Mouse (Mus musculus): Measurements from ENCODE around the gene Clcn6. TPM values are rescaled to one million over a fixed set of nuclear protein-coding genes. Genes with fewer than 3 reads are reported as not detected.

Gene Clcn6
- total RNA-seq (2021) = 10 to 100 TPM; 86.1 to 86.6 TPM

- peak; percentile 100 for DNase-seq
- intact Hi-C loops (cut with DNase I) = no loop called here
Measured at GRCm38 (mm10) chr4:148038600-148039253, at the start of gene Clcn6, which contains the start of gene Mthfr. Clcn6 (minus strand) TSS chr4:148038821. Mthfr (plus strand) TSS chr4:148039077.

GRCm38 (mm10) chr4:148087907-148088527, 49.4 kb upstream of the Clcn6 start, which contains the start of gene Agtrap:
Agtrap (minus strand) TSS chr4:148088031.
- intact Hi-C loops (cut with DNase I) = no loop called here
- peak; percentile 94 for DNase-seq

GRCm38 (mm10) chr4:148087091-148087906, 48.7 kb upstream of the Clcn6 start:
- intact Hi-C loops (cut with DNase I) = no loop called here
- DNase-seq = no peak

- no peak for DNase-seq
- intact Hi-C loops (cut with DNase I) = no loop called here
Measured at GRCm38 (mm10) chr4:148085907-148086305, 47.3 kb upstream of the Clcn6 start.

- no peak for DNase-seq
- intact Hi-C loops (cut with DNase I) = no loop called here
Measured at GRCm38 (mm10) chr4:148085131-148085906, 46.7 kb upstream of the Clcn6 start.

- intact Hi-C loops (cut with DNase I) = no loop called here
- DNase-seq = no peak
Measured at GRCm38 (mm10) chr4:148084261-148084714, 45.7 kb upstream of the Clcn6 start.

- no peak for DNase-seq
- intact Hi-C loops (cut with DNase I) = no loop called here
Measured at GRCm38 (mm10) chr4:148083176-148083899, 44.7 kb upstream of the Clcn6 start.

GRCm38 (mm10) chr4:148082257-148083044, 43.8 kb upstream of the Clcn6 start:
- peak; percentile 71 for DNase-seq
- intact Hi-C loops (cut with DNase I) = no loop called here

- DNase-seq = no peak
- intact Hi-C loops (cut with DNase I) = no loop called here
Measured at GRCm38 (mm10) chr4:148081201-148081600, 42.6 kb upstream of the Clcn6 start.

- DNase-seq = peak; percentile 50
- intact Hi-C loops (cut with DNase I) = no loop called here
Measured at GRCm38 (mm10) chr4:148080597-148080973, 42.0 kb upstream of the Clcn6 start.

- intact Hi-C loops (cut with DNase I) = no loop called here
- DNase-seq = no peak
Measured at GRCm38 (mm10) chr4:148079944-148080596, 41.4 kb upstream of the Clcn6 start.

- no peak for DNase-seq
- intact Hi-C loops (cut with DNase I) = no loop called here
Measured at GRCm38 (mm10) chr4:148079212-148079611, 40.6 kb upstream of the Clcn6 start.

- DNase-seq = no peak
Measured at GRCm38 (mm10) chr4:148075881-148076280, 37.3 kb upstream of the Clcn6 start.

GRCm38 (mm10) chr4:148075259-148075658, 36.6 kb upstream of the Clcn6 start:
- intact Hi-C loops (cut with DNase I) = no loop called here
- DNase-seq = peak; percentile 66

More at GRCm38 (mm10) chr4:148075881-148076280, 37.3 kb upstream of the Clcn6 start:
- intact Hi-C loops (cut with DNase I) = no loop called here

- intact Hi-C loops (cut with DNase I) = no loop called here
- no peak for DNase-seq
Measured at GRCm38 (mm10) chr4:148074521-148075189, 36.0 kb upstream of the Clcn6 start.

- DNase-seq = no peak
- intact Hi-C loops (cut with DNase I) = no loop called here
Measured at GRCm38 (mm10) chr4:148071508-148071907, 32.9 kb upstream of the Clcn6 start.

- intact Hi-C loops (cut with DNase I) = no loop called here
- no peak for DNase-seq
Measured at GRCm38 (mm10) chr4:148069602-148070218, 31.1 kb upstream of the Clcn6 start.

- intact Hi-C loops (cut with DNase I) = no loop called here
- no peak for DNase-seq
Measured at GRCm38 (mm10) chr4:148067346-148067745, 28.7 kb upstream of the Clcn6 start.
